Mouse (Mus musculus): ENCODE results near the gene Taar3. TPM values are rescaled to one million over a fixed set of nuclear protein-coding genes. Genes with fewer than 3 reads are reported as not detected.

The Taar3 gene
- polyA plus RNA-seq, 1 experiment from 2014 or later = not detected

- WGBS = 89% methylated on average over 3 of the region's 3 CpGs
- Histone ChIP-seq H3K27ac (ENCODE audit: low read depth) (no peak within 1 kb of the TSS), H3K36me3 (ENCODE audit: insufficient read depth) (no peaks in the 10 kb centered on the region), H3K27me3 (ENCODE audit: insufficient read depth, low read length) (no peaks in the 10 kb centered on the region), H3K4me1 (ENCODE audit: insufficient read depth) (no peaks in the 10 kb centered on the region), H3K4me3 (ENCODE audit: low read depth, low read length) (no peak within 1 kb of the TSS), H3K9ac (no peak within 1 kb of the TSS), H3K9me3 (ENCODE audit: low read depth, low read length) (no peaks in the 10 kb centered on the region), H3K4me2 (no peak within 1 kb of the TSS)
- ATAC-seq (ENCODE audit: insufficient read depth) = no peak
- TF ChIP-seq CTCF (IDR thresholded peaks at IDR 0.05; ENCODE audit: low read depth) = no peak
- no peak for DNase-seq
These were observed 44.0 kb downstream of the Taar3 start, which contains the start of gene Taar7a for GRCm38 (mm10) chr10:23993381-23993780. Gene Taar7a, minus strand, starts transcription at chr10:23993481.

GRCm38 (mm10) chr10:23999639-24000038 is 50.3 kb downstream of the Taar3 start, which contains the start of gene Taar7b:
Gene Taar7b, plus strand, starts transcription at chr10:23999939.
- no peak within 1 kb of the TSS for H3K9ac ChIP-seq
- whole genome bisulfite sequencing = 74% methylated on average over 1 of the region's 1 CpGs
- no peaks in the 10 kb centered on the region for H3K36me3 ChIP-seq (ENCODE audit: insufficient read depth)
- H3K9me3 ChIP-seq (ENCODE audit: low read depth, low read length) = no peaks in the 10 kb centered on the region
- H3K4me2 ChIP-seq = no peak within 1 kb of the TSS
- no peaks in the 10 kb centered on the region for H3K27me3 ChIP-seq (ENCODE audit: insufficient read depth, low read length)
- no peak within 1 kb of the TSS for H3K27ac ChIP-seq (ENCODE audit: low read depth)
- no peak within 1 kb of the TSS for H3K4me3 ChIP-seq (ENCODE audit: low read depth, low read length)
- TF ChIP-seq CTCF (IDR thresholded peaks at IDR 0.05; ENCODE audit: low read depth) = no peak
- no peak for DNase-seq
- H3K4me1 ChIP-seq (ENCODE audit: insufficient read depth) = no peaks in the 10 kb centered on the region
- no peak for ATAC-seq (ENCODE audit: insufficient read depth)

Other genes starting within 250 kb of the Taar3 start
- 235 and 246 TPM in 2 replicates for gene Rps12, start 162.3 kb upstream of the Taar3 start, polyA plus RNA-seq (2014; fragmentation: Nextera tagmentation; extraction: Ambion mirVana)
- 21.7 and 22.9 TPM in 2 replicates for gene Slc18b1, start 152.6 kb upstream of the Taar3 start, polyA plus RNA-seq (2014; fragmentation: Nextera tagmentation; extraction: Ambion mirVana)
- gene Vnn3, start 98.1 kb upstream of the Taar3 start, polyA plus RNA-seq (2014; fragmentation: Nextera tagmentation; extraction: Ambion mirVana) = not detected in 2 replicates
- 1.7 and 1.8 TPM in 2 replicates for gene Vnn1, start 54.9 kb upstream of the Taar3 start, polyA plus RNA-seq (2014; fragmentation: Nextera tagmentation; extraction: Ambion mirVana)
- gene Taar1, start 29.2 kb upstream of the Taar3 start, polyA plus RNA-seq (2014; fragmentation: Nextera tagmentation; extraction: Ambion mirVana) = not detected in 2 replicates
- gene Taar2, start 11.0 kb upstream of the Taar3 start, polyA plus RNA-seq (2014; fragmentation: Nextera tagmentation; extraction: Ambion mirVana) = not detected in 2 replicates
- gene Taar4, start 10.9 kb downstream of the Taar3 start, polyA plus RNA-seq (2014; fragmentation: Nextera tagmentation; extraction: Ambion mirVana) = not detected in 2 replicates
- gene Taar5, start 21.1 kb downstream of the Taar3 start, polyA plus RNA-seq (2014; fragmentation: Nextera tagmentation; extraction: Ambion mirVana) = not detected in 2 replicates
- gene Taar6, start 36.1 kb downstream of the Taar3 start, polyA plus RNA-seq (2014; fragmentation: Nextera tagmentation; extraction: Ambion mirVana) = not detected in 2 replicates
- gene Taar7a, start 43.9 kb downstream of the Taar3 start, polyA plus RNA-seq (2014; fragmentation: Nextera tagmentation; extraction: Ambion mirVana) = not detected in 2 replicates
- not detected in 2 replicates for gene Taar7b, start 50.4 kb downstream of the Taar3 start, polyA plus RNA-seq (2014; fragmentation: Nextera tagmentation; extraction: Ambion mirVana)
- not detected in 2 replicates for gene Taar7d, start 77.7 kb downstream of the Taar3 start, polyA plus RNA-seq (2014; fragmentation: Nextera tagmentation; extraction: Ambion mirVana)
- gene Taar7e, start 88.1 kb downstream of the Taar3 start, polyA plus RNA-seq (2014; fragmentation: Nextera tagmentation; extraction: Ambion mirVana) = not detected in 2 replicates
- gene Taar7f, start 100.0 kb downstream of the Taar3 start, polyA plus RNA-seq (2014; fragmentation: Nextera tagmentation; extraction: Ambion mirVana) = not detected in 2 replicates
- not detected in 2 replicates for gene Taar8a, start 126.9 kb downstream of the Taar3 start, polyA plus RNA-seq (2014; fragmentation: Nextera tagmentation; extraction: Ambion mirVana)
- gene Taar8b, start 142.7 kb downstream of the Taar3 start, polyA plus RNA-seq (2014; fragmentation: Nextera tagmentation; extraction: Ambion mirVana) = not detected in 2 replicates
- not detected in 2 replicates for gene Taar8c, start 152.4 kb downstream of the Taar3 start, polyA plus RNA-seq (2014; fragmentation: Nextera tagmentation; extraction: Ambion mirVana)
- gene Taar9, start 160.0 kb downstream of the Taar3 start, polyA plus RNA-seq (2014; fragmentation: Nextera tagmentation; extraction: Ambion mirVana) = not detected in 2 replicates
- 76.1 and 77.8 TPM in 2 replicates for gene Stx7, start 199.7 kb downstream of the Taar3 start, polyA plus RNA-seq (2014; fragmentation: Nextera tagmentation; extraction: Ambion mirVana)